Mouse (Mus musculus): ENCODE measurements at regions not wholly inside any gene's neighbourhood (a gene's known extent, or its start where the extent isn't known, plus 50 kb on each side); places are given as distances from the start of the nearest gene placed in this dataset.

- Histone ChIP-seq H3K27ac (ENCODE audit: insufficient read depth, low read length) (no peak overlapping the region), H3K4me3 (ENCODE audit: insufficient read depth, low read length) (no peak overlapping the region), H3K4me1 (ENCODE audit: control insufficient read depth, insufficient read depth, low read length) (no peaks in the 10 kb centered on the region; the same call in 1 of the 2 replicates)
- TF ChIP-seq CTCF (IDR thresholded peaks at IDR 0.05; ENCODE audit: extremely low read depth, insufficient read depth, low read length) (no peak), POLR2A (IDR thresholded peaks at IDR 0.05; ENCODE audit: extremely low read depth, insufficient read depth, low read length) (no peak)
Observed at GRCm38 (mm10) chr12:28380203-28380602, 172.0 kb downstream of the Dcdc2c start.

GRCm38 (mm10) chr12:28377968-28378367 lies 174.2 kb downstream of the Dcdc2c start:
- H3K4me3 ChIP-seq (ENCODE audit: insufficient read depth, low read length): no peak overlapping the region
- H3K4me1 ChIP-seq (ENCODE audit: control insufficient read depth, insufficient read depth, low read length): no peaks in the 10 kb centered on the region
- no peak overlapping the region for H3K27ac ChIP-seq (ENCODE audit: insufficient read depth, low read length)
- TF ChIP-seq POLR2A (IDR thresholded peaks at IDR 0.05; ENCODE audit: extremely low read depth, insufficient read depth, low read length): no peak
- no peak for TF ChIP-seq CTCF (IDR thresholded peaks at IDR 0.05; ENCODE audit: extremely low read depth, insufficient read depth, low read length)

DNA sequence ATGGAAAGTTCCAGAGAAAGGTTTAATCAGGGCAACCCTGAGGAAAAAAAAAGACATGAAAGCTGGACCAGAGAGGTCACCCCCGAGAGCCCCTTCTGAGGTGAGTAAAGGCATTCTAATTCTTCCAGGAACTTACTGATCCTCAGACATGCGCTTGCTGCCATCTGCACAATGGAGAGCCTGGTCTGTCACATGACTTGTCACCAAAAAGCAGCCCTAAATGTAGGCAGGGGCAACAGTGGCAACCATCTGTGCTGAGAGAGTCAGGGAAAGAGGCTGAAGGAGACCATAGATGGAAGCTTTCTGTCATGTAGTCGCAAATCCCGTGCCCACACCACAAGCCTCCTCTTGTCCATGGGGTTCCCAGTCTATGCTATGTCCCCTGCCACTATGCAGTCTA lies 174.8 kb downstream of the Dcdc2c start:
- TF ChIP-seq CTCF (IDR thresholded peaks at IDR 0.05; ENCODE audit: extremely low read depth, insufficient read depth, low read length): no peak
- TF ChIP-seq POLR2A (IDR thresholded peaks at IDR 0.05; ENCODE audit: extremely low read depth, insufficient read depth, low read length): no peak
- Histone ChIP-seq H3K4me3 (ENCODE audit: insufficient read depth, low read length) (no peak overlapping the region), H3K27ac (ENCODE audit: insufficient read depth, low read length) (no peak overlapping the region), H3K4me1 (ENCODE audit: control insufficient read depth, insufficient read depth, low read length) (no peaks in the 10 kb centered on the region)

DNA sequence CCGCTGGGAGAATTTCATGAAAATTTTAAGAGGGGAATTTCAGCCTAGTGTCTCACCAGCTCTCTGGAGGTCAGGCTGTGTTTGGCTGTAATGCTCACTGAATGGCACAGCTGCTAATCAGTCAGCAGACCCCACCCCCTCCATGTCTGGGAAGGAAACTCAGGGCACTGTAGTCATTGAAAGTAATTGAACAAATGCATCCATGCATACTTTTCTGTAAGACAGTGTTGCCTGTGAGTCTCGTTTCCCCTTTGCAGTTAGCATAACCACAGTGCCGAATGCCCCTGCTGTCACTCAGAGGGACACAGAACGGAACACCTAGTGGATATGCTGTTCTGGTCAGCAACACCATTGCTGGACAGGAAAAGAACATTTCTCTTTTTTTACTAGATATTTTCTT lies 175.4 kb downstream of the Dcdc2c start:
- H3K4me3 ChIP-seq (ENCODE audit: insufficient read depth, low read length): no peak overlapping the region
- no peaks in the 10 kb centered on the region for H3K4me1 ChIP-seq (ENCODE audit: control insufficient read depth, insufficient read depth, low read length)
- H3K27ac ChIP-seq (ENCODE audit: insufficient read depth, low read length): no peak overlapping the region
- TF ChIP-seq POLR2A (IDR thresholded peaks at IDR 0.05; ENCODE audit: extremely low read depth, insufficient read depth, low read length): no peak
- TF ChIP-seq CTCF (IDR thresholded peaks at IDR 0.05; ENCODE audit: extremely low read depth, insufficient read depth, low read length): no peak

DNA sequence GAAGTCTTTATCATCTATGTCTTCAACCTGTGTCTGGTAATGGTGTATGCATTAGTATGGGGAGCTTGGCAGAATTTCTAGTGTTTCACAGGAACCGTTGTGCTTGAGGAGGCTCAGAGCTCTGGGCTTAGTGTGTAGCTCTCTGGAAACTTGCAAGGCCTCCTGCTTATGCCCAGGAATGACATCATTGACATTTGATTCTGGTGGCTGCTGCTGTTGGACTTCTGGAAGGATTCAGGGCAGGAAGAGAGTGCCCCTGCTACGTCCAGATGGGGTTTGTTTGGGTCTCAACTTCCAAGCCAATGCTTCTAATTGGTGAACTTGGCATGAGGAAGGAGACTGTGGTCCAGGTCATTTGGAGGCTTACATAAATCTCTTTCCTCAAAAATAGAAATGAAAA lies 186.9 kb downstream of the Dcdc2c start:
- H3K27ac ChIP-seq (ENCODE audit: insufficient read depth, low read length): no peak overlapping the region
- no peak for TF ChIP-seq CTCF (IDR thresholded peaks at IDR 0.05; ENCODE audit: extremely low read depth, insufficient read depth, low read length)
- no peak for TF ChIP-seq POLR2A (IDR thresholded peaks at IDR 0.05; ENCODE audit: extremely low read depth, insufficient read depth, low read length)
- H3K4me1 ChIP-seq (ENCODE audit: control insufficient read depth, insufficient read depth, low read length): no peaks in the 10 kb centered on the region
- H3K4me3 ChIP-seq (ENCODE audit: insufficient read depth, low read length): no peak overlapping the region

DNA sequence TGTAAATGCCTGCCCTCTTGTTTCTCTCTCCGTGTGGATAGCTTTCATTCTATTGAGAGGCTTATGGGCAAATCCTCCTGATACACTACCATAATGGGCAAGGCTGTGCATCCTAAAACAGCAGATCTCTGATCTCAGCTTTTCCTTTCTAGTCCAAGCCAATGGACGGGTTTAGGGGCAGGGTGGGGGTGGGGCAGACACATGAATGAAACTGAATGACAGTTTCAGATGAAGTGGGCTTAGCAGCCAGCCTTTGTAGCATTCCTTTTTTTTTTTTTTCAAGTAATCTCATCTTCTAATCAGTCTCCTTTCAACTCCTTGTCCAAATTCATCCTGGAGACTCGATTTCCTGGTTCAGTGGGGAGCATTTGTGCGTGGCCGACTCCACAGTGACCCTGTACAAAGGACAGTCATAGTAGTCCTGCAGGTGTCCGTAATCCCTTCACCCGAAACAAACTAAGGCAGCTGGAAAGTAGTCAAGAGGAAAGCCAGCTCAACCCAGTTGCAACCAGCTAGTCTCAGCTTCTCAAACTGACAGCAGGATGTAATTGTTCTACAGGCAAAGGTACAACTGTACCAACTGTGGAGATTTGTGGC lies 193.4 kb downstream of the Dcdc2c start:
- Histone ChIP-seq H3K4me1 (ENCODE audit: control insufficient read depth, insufficient read depth, low read length) (no peaks in the 10 kb centered on the region), H3K27ac (ENCODE audit: insufficient read depth, low read length) (no peak overlapping the region), H3K4me3 (ENCODE audit: insufficient read depth, low read length) (no peak overlapping the region)
- TF ChIP-seq POLR2A (IDR thresholded peaks at IDR 0.05; ENCODE audit: extremely low read depth, insufficient read depth, low read length) (no peak), CTCF (IDR thresholded peaks at IDR 0.05; ENCODE audit: extremely low read depth, insufficient read depth, low read length) (no peak)

GRCm38 (mm10) chr12:28357764-28358163 lies 194.4 kb downstream of the Dcdc2c start:
- Histone ChIP-seq H3K27ac (ENCODE audit: insufficient read depth, low read length) (no peak overlapping the region), H3K4me3 (ENCODE audit: insufficient read depth, low read length) (no peak overlapping the region), H3K4me1 (ENCODE audit: control insufficient read depth, insufficient read depth, low read length) (no peaks in the 10 kb centered on the region)
- TF ChIP-seq CTCF (IDR thresholded peaks at IDR 0.05; ENCODE audit: extremely low read depth, insufficient read depth, low read length) (no peak), POLR2A (IDR thresholded peaks at IDR 0.05; ENCODE audit: extremely low read depth, insufficient read depth, low read length) (no peak)

- no peak for TF ChIP-seq POLR2A (IDR thresholded peaks at IDR 0.05; ENCODE audit: extremely low read depth, insufficient read depth, low read length)
- no peak for TF ChIP-seq CTCF (IDR thresholded peaks at IDR 0.05; ENCODE audit: extremely low read depth, insufficient read depth, low read length)
- no peak overlapping the region for H3K4me3 ChIP-seq (ENCODE audit: insufficient read depth, low read length)
- no peak overlapping the region for H3K27ac ChIP-seq (ENCODE audit: insufficient read depth, low read length)
- H3K4me1 ChIP-seq (ENCODE audit: control insufficient read depth, insufficient read depth, low read length): no peaks in the 10 kb centered on the region
Observed at GRCm38 (mm10) chr12:28353140-28353539, 199.1 kb downstream of the Dcdc2c start.

DNA sequence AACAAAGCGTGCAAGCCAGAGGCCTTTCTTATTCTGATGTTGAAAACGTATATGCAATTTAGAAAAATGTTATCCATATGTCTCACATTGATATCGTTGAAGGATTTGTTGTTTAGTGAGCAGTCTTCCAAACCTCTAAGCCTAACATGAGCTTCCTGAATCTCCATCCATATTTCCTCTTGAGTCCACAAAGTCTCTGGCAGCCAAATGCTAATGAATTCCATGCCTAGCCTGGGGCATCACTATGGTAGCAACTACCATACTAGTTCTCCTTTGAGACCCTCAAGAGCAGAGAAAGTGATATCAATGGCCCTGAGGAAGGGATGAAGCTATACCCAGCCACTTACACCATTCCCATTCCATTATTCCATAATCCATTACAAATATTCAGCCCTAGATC lies 199.6 kb downstream of the Dcdc2c start:
- Histone ChIP-seq H3K4me3 (ENCODE audit: insufficient read depth, low read length) (no peak overlapping the region), H3K27ac (ENCODE audit: insufficient read depth, low read length) (no peak overlapping the region), H3K4me1 (ENCODE audit: control insufficient read depth, insufficient read depth, low read length) (no peaks in the 10 kb centered on the region)
- TF ChIP-seq CTCF (IDR thresholded peaks at IDR 0.05; ENCODE audit: extremely low read depth, insufficient read depth, low read length) (no peak), POLR2A (IDR thresholded peaks at IDR 0.05; ENCODE audit: extremely low read depth, insufficient read depth, low read length) (no peak)

- Histone ChIP-seq H3K4me1 (ENCODE audit: control insufficient read depth, insufficient read depth, low read length) (no peaks in the 10 kb centered on the region), H3K27ac (ENCODE audit: insufficient read depth, low read length) (no peak overlapping the region), H3K4me3 (ENCODE audit: insufficient read depth, low read length) (no peak overlapping the region)
- TF ChIP-seq CTCF (IDR thresholded peaks at IDR 0.05; ENCODE audit: extremely low read depth, insufficient read depth, low read length): no peak
- TF ChIP-seq POLR2A (IDR thresholded peaks at IDR 0.05; ENCODE audit: extremely low read depth, insufficient read depth, low read length): no peak
Observed at GRCm38 (mm10) chr12:28342735-28343134, 209.5 kb downstream of the Dcdc2c start.

Data from cortical plate, adult 2 months (tissue).